Mouse (Mus musculus): ENCODE measurements around the gene Gnb2. TPM values are rescaled to one million over a fixed set of nuclear protein-coding genes. Genes with fewer than 3 reads are reported as not detected.

Gnb2 gene
- 358 and 388 TPM in 2 replicates for polyA plus RNA-seq (2015; fragmentation: Nextera tagmentation; extraction: Ambion mirVana)

DNA sequence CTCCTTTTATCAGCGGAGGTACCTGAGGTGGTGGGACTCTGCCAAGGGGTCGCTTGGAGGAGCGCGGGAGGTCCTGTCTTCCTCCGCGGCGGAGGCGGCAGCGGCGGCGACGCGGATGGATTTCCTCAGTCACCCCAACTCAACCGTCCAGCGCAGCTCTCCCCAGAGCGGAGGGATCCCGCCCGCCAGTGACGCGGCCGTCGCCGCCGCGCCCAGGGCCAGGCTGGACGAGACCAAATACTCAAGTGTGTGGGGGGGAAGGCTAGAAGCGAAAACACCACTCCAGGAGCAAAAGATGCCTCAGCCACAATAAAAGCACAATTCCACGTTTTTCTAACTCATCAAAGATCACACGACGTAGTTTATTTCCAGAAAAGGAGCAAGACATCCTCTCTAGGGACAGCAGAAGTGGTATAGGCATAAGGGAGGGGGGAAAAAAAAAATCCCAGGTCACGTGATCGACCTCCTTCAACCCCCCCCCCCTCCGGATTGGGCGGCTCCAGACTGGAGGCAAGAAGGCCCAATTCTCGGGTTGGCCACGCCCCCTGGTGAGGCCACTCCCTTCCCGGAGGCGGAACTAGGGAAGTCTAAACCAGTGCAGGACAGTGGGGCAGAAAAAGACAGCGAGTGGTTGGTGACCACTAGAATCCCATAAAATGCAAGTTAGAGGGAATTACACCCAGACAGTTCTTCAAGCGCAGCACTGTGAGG, at the start of gene Gnb2, which contains the start of gene Epo:
Gnb2 (minus strand) TSS at position 394 of the 711 bp plus-strand sequence.
Epo (minus strand) TSS at position 126 of the 711 bp plus-strand sequence.
- Histone ChIP-seq H3K4me3 (ENCODE audit: low read length) (peak within 1 kb of the TSS; percentile 68), H3K36me3 (ENCODE audit: insufficient read depth, low read length) (peaks cover 19% of the 10 kb centered on the region), H3K9ac (replicated peaks; ENCODE audit: low read length) (peak within 1 kb of the TSS; percentile 89), H3K27me3 (ENCODE audit: insufficient read depth, low read length) (no peaks in the 10 kb centered on the region), H3K9me3 (ENCODE audit: low read length) (no peaks in the 10 kb centered on the region), H3K4me1 (ENCODE audit: insufficient read depth, low read length) (peaks cover 15% of the 10 kb centered on the region), H3K27ac (ENCODE audit: low read length) (peak within 1 kb of the TSS; percentile 94), H3K4me2 (replicated peaks; ENCODE audit: low read depth, low read length) (peak within 1 kb of the TSS; percentile 93)
- ATAC-seq (ENCODE audit: low FRiP score, low TSS enrichment), result peak; percentile 75
- WGBS, result under 1% methylated on average over 40 of the region's 40 CpGs

DNA sequence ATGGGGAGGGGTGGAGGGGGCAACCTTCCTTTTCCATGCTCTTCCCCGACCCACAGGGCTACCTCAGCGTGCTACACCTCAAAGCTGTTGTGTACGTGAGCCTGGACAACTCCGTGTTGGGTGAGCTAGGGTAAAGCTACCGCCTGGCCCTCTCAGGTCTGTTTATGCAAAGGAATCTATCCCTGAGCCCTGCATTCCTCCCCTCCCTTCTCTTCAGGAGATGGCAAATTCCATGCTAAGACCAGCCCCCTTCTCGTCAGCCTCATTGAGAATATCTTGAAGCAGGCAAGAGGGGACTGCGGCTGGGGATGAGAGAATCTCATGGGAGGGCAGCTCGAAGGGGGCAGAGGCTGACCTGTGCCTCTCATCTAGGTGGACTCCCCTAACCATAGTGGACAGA, 49.4 kb upstream of the Gnb2 start:
- H3K4me2 ChIP-seq (replicated peaks; ENCODE audit: low read depth, low read length), result no peak overlapping the region

DNA sequence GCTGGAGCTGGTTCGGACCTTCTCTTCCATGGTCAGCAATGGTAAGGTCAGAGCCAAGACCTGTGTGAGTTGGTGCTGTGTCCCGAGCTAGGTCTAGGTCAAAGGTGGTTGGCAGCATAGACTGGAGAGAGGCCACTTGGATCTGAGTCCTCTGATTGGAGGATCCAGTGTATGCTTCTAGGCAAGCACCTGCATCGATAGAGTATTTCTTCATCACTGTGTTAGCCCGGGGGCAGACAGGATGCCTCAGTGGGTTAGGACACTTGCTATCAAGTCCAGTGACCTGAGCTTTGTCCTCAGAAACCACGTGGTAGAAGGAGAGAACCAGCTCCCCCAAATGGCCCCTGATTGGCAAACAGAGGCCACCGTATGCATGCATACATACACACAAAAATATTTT, 46.9 kb upstream of the Gnb2 start:
- Histone ChIP-seq H3K4me2 (replicated peaks; ENCODE audit: low read depth, low read length) (no peak overlapping the region), H3K4me3 (ENCODE audit: low read length) (no peak overlapping the region), H3K4me1 (ENCODE audit: insufficient read depth, low read length) (peaks cover 9% of the 10 kb centered on the region; the same call in 1 of the 2 replicates), H3K27me3 (ENCODE audit: insufficient read depth, low read length) (peaks cover 12% of the 10 kb centered on the region; the same call in 1 of the 2 replicates), H3K9me3 (ENCODE audit: low read length) (no peaks in the 10 kb centered on the region), H3K9ac (replicated peaks; ENCODE audit: low read length) (no peak overlapping the region), H3K36me3 (ENCODE audit: insufficient read depth, low read length) (no peaks in the 10 kb centered on the region), H3K27ac (ENCODE audit: low read length) (no peak overlapping the region)
- ATAC-seq (ENCODE audit: low FRiP score, low TSS enrichment), result no peak
- whole genome bisulfite sequencing, result 80% methylated on average over 6 of the region's 6 CpGs

More for the DNA sequence above, 49.4 kb upstream of the Gnb2 start:
- peaks cover 9% of the 10 kb centered on the region; the same call in 1 of the 2 replicates for H3K4me1 ChIP-seq (ENCODE audit: insufficient read depth, low read length)
- H3K36me3 ChIP-seq (ENCODE audit: insufficient read depth, low read length), result no peaks in the 10 kb centered on the region
- WGBS, result 35% methylated on average over 8 of the region's 8 CpGs
- 0 out of 2 replicates have a peak, but pooled peaks cover 3% of the 10 kb centered on the region for H3K9me3 ChIP-seq (ENCODE audit: low read length)
- H3K27ac ChIP-seq (ENCODE audit: low read length), result no peak overlapping the region
- peaks cover 12% of the 10 kb centered on the region; the same call in 1 of the 2 replicates for H3K27me3 ChIP-seq (ENCODE audit: insufficient read depth, low read length)
- ATAC-seq (ENCODE audit: low FRiP score, low TSS enrichment), result no peak
- no peak overlapping the region for H3K4me3 ChIP-seq (ENCODE audit: low read length)
- H3K9ac ChIP-seq (replicated peaks; ENCODE audit: low read length), result no peak overlapping the region

DNA sequence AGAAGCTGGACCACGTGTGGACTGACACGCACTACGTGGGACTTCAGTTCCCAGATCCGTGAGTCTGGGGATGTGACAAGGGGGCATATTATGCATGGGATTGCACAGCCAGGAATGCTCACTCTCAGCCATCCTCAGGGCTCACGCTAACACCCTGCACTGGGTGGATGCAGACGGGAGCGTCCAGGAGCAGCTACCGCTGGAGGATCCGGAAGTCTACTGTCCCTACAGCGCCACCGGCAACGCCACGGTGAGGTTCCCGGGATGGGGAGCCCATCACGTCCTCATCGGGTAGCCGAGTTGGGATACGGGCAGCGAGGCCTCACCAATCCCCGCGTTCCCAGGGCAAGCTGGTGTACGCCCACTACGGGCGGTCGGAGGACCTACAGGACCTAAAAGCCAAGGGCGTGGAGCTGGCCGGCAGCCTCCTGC, 41.2 kb upstream of the Gnb2 start:
- no peak overlapping the region for H3K27ac ChIP-seq (ENCODE audit: low read length)
- no peaks in the 10 kb centered on the region for H3K9me3 ChIP-seq (ENCODE audit: low read length)
- no peaks in the 10 kb centered on the region for H3K4me1 ChIP-seq (ENCODE audit: insufficient read depth, low read length)
- H3K27me3 ChIP-seq (ENCODE audit: insufficient read depth, low read length), result peaks cover 2% of the 10 kb centered on the region
- no peak overlapping the region; the same call in 1 of the 2 replicates for H3K9ac ChIP-seq (replicated peaks; ENCODE audit: low read length)
- H3K36me3 ChIP-seq (ENCODE audit: insufficient read depth, low read length), result no peaks in the 10 kb centered on the region
- peak overlapping the region; percentile 54 for H3K4me2 ChIP-seq (replicated peaks; ENCODE audit: low read depth, low read length)
- H3K4me3 ChIP-seq (ENCODE audit: low read length), result peak overlapping the region; percentile 20
- 5% methylated on average over 27 of the region's 27 CpGs for WGBS
- 0 out of 2 replicates have a peak, but pooled peaks have one; percentile 42 for ATAC-seq (ENCODE audit: low FRiP score, low TSS enrichment)

DNA sequence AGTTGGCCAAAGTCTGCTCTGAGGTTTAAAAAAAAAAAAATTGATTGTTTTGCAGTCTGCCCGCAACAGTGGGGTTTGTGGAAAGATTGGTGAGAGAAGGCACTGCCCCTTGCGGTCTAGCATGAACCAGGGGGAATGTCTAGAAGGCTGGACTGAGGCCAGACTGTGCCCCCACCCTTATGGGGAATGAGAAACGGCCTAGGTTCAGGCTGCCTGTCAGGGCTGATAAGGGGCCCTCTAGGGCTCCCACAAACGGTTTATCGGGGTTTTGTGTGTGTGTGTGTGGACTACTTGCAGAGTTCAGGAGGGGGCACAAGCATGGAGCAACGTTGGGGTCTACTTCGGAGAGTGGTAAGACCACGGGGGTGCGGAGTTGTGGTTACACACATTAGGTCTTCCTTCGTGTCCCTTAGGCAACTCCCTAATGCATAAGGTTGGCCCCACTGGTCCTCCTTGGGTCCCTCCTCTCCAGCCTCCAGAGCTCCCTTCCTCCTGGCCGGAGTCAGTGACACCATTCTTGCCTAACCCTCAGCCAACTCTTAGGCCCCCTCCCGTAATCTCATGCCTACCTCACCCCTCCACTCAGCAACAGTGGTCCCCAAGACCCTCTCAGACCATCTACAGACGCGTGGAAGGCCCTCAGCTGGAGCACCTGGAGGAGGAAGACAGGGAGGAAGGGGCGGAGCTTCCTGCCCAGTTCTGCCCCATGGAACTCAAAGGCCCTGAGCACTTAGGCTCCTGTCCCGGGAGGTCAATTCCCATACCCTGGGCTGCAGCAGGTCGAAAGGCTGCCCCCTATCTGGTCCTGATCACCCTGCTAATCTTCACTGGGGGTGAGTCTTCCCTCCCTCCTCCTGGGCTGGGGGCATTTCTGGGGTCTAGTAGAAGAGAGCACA, 37.6 kb upstream of the Gnb2 start:
- ATAC-seq (ENCODE audit: low FRiP score, low TSS enrichment), result no peak
- WGBS, result 79% methylated on average over 17 of the region's 17 CpGs
- H3K36me3 ChIP-seq (ENCODE audit: insufficient read depth, low read length), result no peaks in the 10 kb centered on the region

DNA sequence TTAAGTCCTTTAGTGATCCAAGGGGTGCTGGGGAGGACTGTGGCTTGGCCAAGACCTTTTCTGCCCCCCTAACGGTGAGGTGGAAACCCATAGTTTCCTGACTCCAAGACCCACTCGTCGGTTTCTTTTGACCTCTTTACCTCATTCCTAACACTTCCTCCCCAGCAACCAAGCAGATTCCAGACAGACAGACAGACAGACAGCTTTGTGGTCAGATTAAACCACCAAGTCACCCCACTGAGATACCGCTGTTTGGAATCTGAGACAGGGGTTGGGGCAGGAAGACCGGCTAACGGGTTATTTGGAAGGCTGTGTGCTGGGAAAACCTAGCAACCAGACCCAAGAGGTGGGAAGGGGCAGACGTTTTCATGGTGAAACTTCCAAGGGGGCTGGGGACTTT, 36.9 kb upstream of the Gnb2 start:
- H3K4me2 ChIP-seq (replicated peaks; ENCODE audit: low read depth, low read length), result no peak overlapping the region
- no peak overlapping the region for H3K4me3 ChIP-seq (ENCODE audit: low read length)
- no peaks in the 10 kb centered on the region for H3K9me3 ChIP-seq (ENCODE audit: low read length)
- ATAC-seq (ENCODE audit: low FRiP score, low TSS enrichment), result no peak
- H3K36me3 ChIP-seq (ENCODE audit: insufficient read depth, low read length), result no peaks in the 10 kb centered on the region
- no peak overlapping the region for H3K27ac ChIP-seq (ENCODE audit: low read length)
- no peaks in the 10 kb centered on the region for H3K4me1 ChIP-seq (ENCODE audit: insufficient read depth, low read length)
- WGBS, result 53% methylated on average over 7 of the region's 7 CpGs
- no peak overlapping the region for H3K9ac ChIP-seq (replicated peaks; ENCODE audit: low read length)
- H3K27me3 ChIP-seq (ENCODE audit: insufficient read depth, low read length), result peaks cover 2% of the 10 kb centered on the region

More for the DNA sequence above, 37.6 kb upstream of the Gnb2 start:
- no peak overlapping the region for H3K27ac ChIP-seq (ENCODE audit: low read length)
- H3K4me2 ChIP-seq (replicated peaks; ENCODE audit: low read depth, low read length), result no peak overlapping the region
- no peak overlapping the region for H3K4me3 ChIP-seq (ENCODE audit: low read length)
- H3K4me1 ChIP-seq (ENCODE audit: insufficient read depth, low read length), result no peaks in the 10 kb centered on the region
- peaks cover 2% of the 10 kb centered on the region for H3K27me3 ChIP-seq (ENCODE audit: insufficient read depth, low read length)
- no peak overlapping the region for H3K9ac ChIP-seq (replicated peaks; ENCODE audit: low read length)
- H3K9me3 ChIP-seq (ENCODE audit: low read length), result no peaks in the 10 kb centered on the region

DNA sequence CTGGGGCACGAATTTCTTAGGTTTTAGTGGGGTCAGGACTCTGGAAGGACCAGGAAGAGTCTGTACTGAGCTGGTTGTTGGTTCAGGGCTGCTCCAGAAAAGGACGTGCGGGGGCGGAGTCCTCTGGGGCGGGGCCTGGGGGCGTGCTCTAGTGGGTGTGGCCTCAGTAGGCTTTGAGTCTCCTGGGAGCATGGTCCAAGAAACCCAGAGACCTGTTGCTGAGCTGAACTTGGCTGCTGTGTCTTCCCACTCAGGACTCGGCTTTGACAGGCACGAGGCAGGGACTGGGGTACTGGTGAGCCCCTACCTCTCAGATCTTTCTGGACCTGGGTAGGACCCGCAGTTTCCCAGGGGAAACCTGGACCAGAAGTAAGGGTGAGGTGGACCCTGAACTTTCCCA, 36.4 kb upstream of the Gnb2 start, which contains the start of gene Tfr2:
Tfr2 (plus strand) TSS at position 176 of the 400 bp plus-strand sequence.
- Histone ChIP-seq H3K36me3 (ENCODE audit: insufficient read depth, low read length) (no peaks in the 10 kb centered on the region), H3K4me1 (ENCODE audit: insufficient read depth, low read length) (no peaks in the 10 kb centered on the region), H3K27me3 (ENCODE audit: insufficient read depth, low read length) (peaks cover 2% of the 10 kb centered on the region; the same call in 1 of the 2 replicates), H3K9ac (replicated peaks; ENCODE audit: low read length) (no peak within 1 kb of the TSS), H3K27ac (ENCODE audit: low read length) (no peak within 1 kb of the TSS), H3K4me2 (replicated peaks; ENCODE audit: low read depth, low read length) (no peak within 1 kb of the TSS), H3K9me3 (ENCODE audit: low read length) (no peaks in the 10 kb centered on the region), H3K4me3 (ENCODE audit: low read length) (no peak within 1 kb of the TSS)
- whole genome bisulfite sequencing, result 29% methylated on average over 9 of the region's 9 CpGs
- ATAC-seq (ENCODE audit: low FRiP score, low TSS enrichment), result 0 out of 2 replicates have a peak, but pooled peaks have one; percentile 47

DNA sequence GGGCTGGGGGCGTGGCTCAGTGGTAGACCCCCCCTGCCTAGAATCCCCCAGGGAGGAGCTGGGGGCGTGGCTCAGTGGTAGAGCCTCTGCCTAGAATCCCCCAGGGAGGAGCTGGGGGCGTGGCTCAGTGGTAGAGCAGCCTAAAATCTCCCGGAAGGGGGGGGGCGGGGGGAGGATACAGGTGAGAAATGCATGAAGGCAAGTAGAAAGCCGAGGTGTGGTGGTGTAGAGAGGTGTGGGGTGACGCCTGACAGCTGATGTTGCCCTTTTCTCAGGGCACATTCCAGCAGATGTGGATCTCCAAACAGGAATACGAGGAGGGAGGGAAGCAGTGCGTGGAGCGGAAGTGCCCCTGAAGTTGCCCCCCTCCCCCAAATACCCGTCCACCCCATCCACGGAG, 35.7 kb upstream of the Gnb2 start:
- H3K9ac ChIP-seq (replicated peaks; ENCODE audit: low read length), result no peak overlapping the region
- no peaks in the 10 kb centered on the region for H3K9me3 ChIP-seq (ENCODE audit: low read length)
- no peak overlapping the region for H3K27ac ChIP-seq (ENCODE audit: low read length)
- H3K36me3 ChIP-seq (ENCODE audit: insufficient read depth, low read length), result no peaks in the 10 kb centered on the region
- ATAC-seq (ENCODE audit: low FRiP score, low TSS enrichment), result no peak
- no peak overlapping the region for H3K4me3 ChIP-seq (ENCODE audit: low read length)
- no peaks in the 10 kb centered on the region for H3K4me1 ChIP-seq (ENCODE audit: insufficient read depth, low read length)
- no peaks in the 10 kb centered on the region; the same call in 1 of the 2 replicates for H3K27me3 ChIP-seq (ENCODE audit: insufficient read depth, low read length)
- H3K4me2 ChIP-seq (replicated peaks; ENCODE audit: low read depth, low read length), result no peak overlapping the region
- WGBS, result 78% methylated on average over 12 of the region's 12 CpGs

DNA sequence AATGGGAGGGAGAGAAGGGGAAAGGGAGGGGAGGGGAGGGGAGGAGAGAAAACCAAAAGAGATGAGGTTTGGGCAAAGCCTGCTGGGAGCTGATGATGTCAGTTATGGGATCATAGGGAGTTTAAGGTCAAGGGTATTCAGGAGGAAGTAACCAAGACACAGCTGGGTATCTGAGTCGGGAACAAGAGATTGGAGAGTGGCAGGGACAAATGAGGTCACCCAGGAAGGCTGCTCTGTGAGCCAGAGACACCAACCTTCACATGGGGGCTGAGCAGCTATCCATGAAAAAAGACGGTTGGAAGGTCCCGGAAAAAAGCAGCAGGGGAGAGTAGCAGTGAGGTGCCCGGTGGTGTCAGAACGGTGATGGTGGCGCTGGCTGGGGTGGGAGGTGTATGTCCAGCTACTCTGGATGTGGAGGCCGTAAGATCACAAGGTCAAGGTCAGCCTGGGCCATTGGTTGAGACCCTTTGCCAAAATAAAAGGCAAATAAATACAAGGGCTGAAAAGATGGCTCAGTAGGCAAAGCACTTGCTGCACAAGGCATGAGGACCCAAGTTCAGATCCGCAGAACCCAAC, 35.0 kb upstream of the Gnb2 start:
- H3K9me3 ChIP-seq (ENCODE audit: low read length), result no peaks in the 10 kb centered on the region

More for the DNA sequence above, 35.0 kb upstream of the Gnb2 start:
- Histone ChIP-seq H3K4me2 (replicated peaks; ENCODE audit: low read depth, low read length) (no peak overlapping the region), H3K27ac (ENCODE audit: low read length) (no peak overlapping the region), H3K9ac (replicated peaks; ENCODE audit: low read length) (no peak overlapping the region), H3K27me3 (ENCODE audit: insufficient read depth, low read length) (no peaks in the 10 kb centered on the region), H3K4me1 (ENCODE audit: insufficient read depth, low read length) (no peaks in the 10 kb centered on the region), H3K4me3 (ENCODE audit: low read length) (no peak overlapping the region), H3K36me3 (ENCODE audit: insufficient read depth, low read length) (no peaks in the 10 kb centered on the region)
- 77% methylated on average over 8 of the region's 8 CpGs for WGBS
- ATAC-seq (ENCODE audit: low FRiP score, low TSS enrichment), result no peak
